1 mouse cellular context compared by ENCODE assay signal in genomic region chr14:79267878-79268277, GRCm38 (mm10).
TF ChIP-seq lines count a peak whose summit lies in the region.

No protein-coding gene starts in this region.

TF ChIP-seq in CH12.LX, 34 proteins besides CTCF, POLR2A, EP300 and RAD21 (continued from another document):
- TF ChIP-seq ZC3H11A (IDR thresholded peaks at IDR 0.05; ENCODE audit: low read depth, low read length) (no peak), NELFE (IDR thresholded peaks at IDR 0.05; ENCODE audit: low read depth, low read length) (no peak), CHD2 (IDR thresholded peaks at IDR 0.05; ENCODE audit: low read length) (no peak), RCOR1 (conservative IDR thresholded peaks at IDR 0.05; ENCODE audit: low read depth, low read length) (0 out of 2 replicates have a peak, but pooled peaks have one; percentile 71), USF2 (conservative IDR thresholded peaks at IDR 0.05; ENCODE audit: low read depth, low read length) (no peak), ELF1 (IDR thresholded peaks at IDR 0.05; ENCODE audit: low read depth, low read length) (no peak), ZKSCAN1 (IDR thresholded peaks at IDR 0.05; ENCODE audit: borderline replicate concordance, low read depth, low read length) (no peak), POLR2AphosphoS2 (IDR thresholded peaks at IDR 0.05; ENCODE audit: low read depth, low read length) (no peak), PAX5 (IDR thresholded peaks at IDR 0.05; ENCODE audit: low read length) (no peak), IRF4 (IDR thresholded peaks at IDR 0.05; ENCODE audit: low read depth, low read length) (peak; percentile 62; the same call in 1 of the 2 replicates), ZNF384 (IDR thresholded peaks at IDR 0.05; ENCODE audit: low read depth, low read length) (peak; percentile 12; the same call in 1 of the 2 replicates), TCF12 (IDR thresholded peaks at IDR 0.05; ENCODE audit: low read depth, low read length) (peak; percentile 95), ZMIZ1 (IDR thresholded peaks at IDR 0.05; ENCODE audit: low read depth, low read length) (no peak), SMC3 (IDR thresholded peaks at IDR 0.05; ENCODE audit: low read depth, low read length) (no peak), MAFK (IDR thresholded peaks at IDR 0.05; ENCODE audit: insufficient replicate concordance, low read length) (no peak), E2F4 (IDR thresholded peaks at IDR 0.05; ENCODE audit: insufficient replicate concordance, low read depth, low read length) (no peak), NRF1 (IDR thresholded peaks at IDR 0.05; ENCODE audit: low read depth, low read length) (no peak), MAZ (IDR thresholded peaks at IDR 0.05; ENCODE audit: low read depth, low read length) (no peak), MAX (IDR thresholded peaks at IDR 0.05; ENCODE audit: low read length) (peak; percentile 66; the same call in 1 of the 2 replicates), MXI1 (IDR thresholded peaks at IDR 0.05; ENCODE audit: low read depth, low read length) (no peak), BHLHE40 (IDR thresholded peaks at IDR 0.05; ENCODE audit: low read depth, low read length) (0 out of 2 replicates have a peak, but pooled peaks have one; percentile 44), KAT2A (IDR thresholded peaks at IDR 0.05; ENCODE audit: insufficient replicate concordance, low read length) (no peak), JUN (IDR thresholded peaks at IDR 0.05; ENCODE audit: insufficient read depth, low read depth, low read length) (no peak), UBTF (IDR thresholded peaks at IDR 0.05; ENCODE audit: low read depth, low read length) (no peak)
